Mouse (Mus musculus) liver, embryonic 14.5 days (tissue): ENCODE measurements at regions not wholly inside any gene's neighbourhood (a gene's known extent, or its start where the extent isn't known, plus 50 kb on each side); places are given as distances from the start of the nearest gene placed in this dataset.

Source experiments
- CTCF ChIP-seq: IDR thresholded peaks from 2 replicates; pipeline ENCODE4 v1.5.1; 2016; ENCODE audit warnings: antibody characterized with exemption, low read depth, control low read depth
- EP300 ChIP-seq: IDR thresholded peaks from 2 replicates; pipeline ENCODE4 v1.6.1; 2016; ENCODE audit warnings: antibody characterized with exemption, low read depth

DNA sequence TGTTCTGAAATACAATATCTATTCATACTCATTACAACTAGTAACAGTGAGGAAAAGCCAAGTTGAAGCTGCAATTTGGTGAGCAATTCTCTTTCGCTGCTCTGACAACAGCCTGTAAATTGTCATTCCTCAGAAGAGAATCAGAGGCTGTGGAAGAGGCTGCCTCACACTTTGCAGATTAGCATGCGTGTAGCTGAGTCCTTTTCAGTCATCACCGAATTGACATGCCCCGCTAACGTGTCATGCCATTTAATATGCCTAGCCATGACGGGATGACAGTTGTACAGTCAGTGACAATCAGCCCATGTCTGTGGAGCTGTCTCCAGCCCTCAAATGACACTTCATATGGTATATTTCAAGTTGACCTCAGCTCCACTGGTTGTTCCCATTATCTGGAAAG, 553.4 kb upstream of the Itga1 start:
- no peak for TF ChIP-seq CTCF
- TF ChIP-seq EP300, result no peak
